Mouse (Mus musculus) brain, embryonic 18.5 days (tissue): ENCODE measurements around the gene Ank2.

ENCODE experiments used
- DNase-seq: peaks from one replicate; pipeline ENCODE4 v3.0.0-alpha.2; 2012; ENCODE audit warnings: low read depth, low spot score

Ank2 gene

GRCm38 (mm10) chr3:127183998-127184753 is 315.0 kb downstream of the Ank2 start:
- no peak for DNase-seq

- no peak for DNase-seq
Measured at GRCm38 (mm10) chr3:127172697-127173096, 326.5 kb downstream of the Ank2 start.

- DNase-seq: no peak
Measured at GRCm38 (mm10) chr3:127170246-127170645, 328.9 kb downstream of the Ank2 start.

- no peak for DNase-seq
Measured at GRCm38 (mm10) chr3:127169114-127169513, 330.0 kb downstream of the Ank2 start.

GRCm38 (mm10) chr3:127163749-127164148 is 335.4 kb downstream of the Ank2 start:
- DNase-seq: no peak

GRCm38 (mm10) chr3:127161998-127162712 is 337.0 kb downstream of the Ank2 start:
- peak; percentile 40 for DNase-seq

- no peak for DNase-seq
Measured at GRCm38 (mm10) chr3:127161085-127161837, 337.9 kb downstream of the Ank2 start.

GRCm38 (mm10) chr3:127157706-127158105 is 341.4 kb downstream of the Ank2 start:
- no peak for DNase-seq

- no peak for DNase-seq
Measured at GRCm38 (mm10) chr3:127156080-127156479, 343.1 kb downstream of the Ank2 start.

GRCm38 (mm10) chr3:127153861-127154260 is 345.3 kb downstream of the Ank2 start:
- no peak for DNase-seq

GRCm38 (mm10) chr3:127153443-127153842 is 345.7 kb downstream of the Ank2 start:
- no peak for DNase-seq

- no peak for DNase-seq
Measured at GRCm38 (mm10) chr3:127148648-127149047, 350.5 kb downstream of the Ank2 start.

- no peak for DNase-seq
Measured at GRCm38 (mm10) chr3:127140590-127140989, 358.6 kb downstream of the Ank2 start.

GRCm38 (mm10) chr3:127139638-127140037 is 359.5 kb downstream of the Ank2 start:
- no peak for DNase-seq

GRCm38 (mm10) chr3:127137508-127137907 is 361.6 kb downstream of the Ank2 start:
- no peak for DNase-seq

GRCm38 (mm10) chr3:127134062-127134461 is 365.1 kb downstream of the Ank2 start:
- DNase-seq: no peak

GRCm38 (mm10) chr3:127131048-127131447 is 368.1 kb downstream of the Ank2 start:
- DNase-seq: no peak

- no peak for DNase-seq
Measured at GRCm38 (mm10) chr3:127130167-127130770, 368.9 kb downstream of the Ank2 start.

GRCm38 (mm10) chr3:127129750-127130149 is 369.4 kb downstream of the Ank2 start:
- DNase-seq: no peak

GRCm38 (mm10) chr3:127127611-127128010 is 371.5 kb downstream of the Ank2 start:
- DNase-seq: no peak

GRCm38 (mm10) chr3:127126220-127126619 is 372.9 kb downstream of the Ank2 start:
- DNase-seq: no peak
